12 mouse cellular contexts compared by ENCODE assay signal in genomic region chr9:21000811-21001210, GRCm38 (mm10). TPM values are rescaled to one million over a fixed set of nuclear protein-coding genes. Genes with fewer than 3 reads are reported as not detected.
DNase-seq lines count a peak whose midpoint lies in the region; ATAC-seq and TF ChIP-seq lines count a peak whose summit lies in the region.
"Had no signal": no experiment of that assay in that cellular context is flagged by ENCODE, and none has a peak within 500 bp of the region (broad histone marks: within the 10 kb centered on the region; RNA-seq: fewer than 3 reads in every experiment).

No protein-coding gene starts in this region.

- no peak overlapping the region for H3K4me3 ChIP-seq in layer of hippocampus, adult 2 months
- H3K4me3 ChIP-seq in lung, postnatal 0 days (ENCODE audit: low read depth, low read length): no peak overlapping the region
- H3K4me3 ChIP-seq: hindbrain, embryonic 15.5 days; liver, embryonic 13.5 days had no signal

- no peak overlapping the region for H3K4me2 ChIP-seq in lung, postnatal 0 days (replicated peaks; ENCODE audit: low read depth, low read length)
- H3K4me2 ChIP-seq: hindbrain, embryonic 15.5 days; liver, embryonic 13.5 days had no signal

- no peak for ATAC-seq in lung, postnatal 0 days
- no peak; the same call in 1 of the 2 replicates for ATAC-seq in megakaryocyte progenitor cell, adult 5-6 weeks (replicated peaks; ENCODE audit: poor library complexity)
- no peak for ATAC-seq in frontal cortex, adult (ENCODE audit: low TSS enrichment)

- TF ChIP-seq EP300 in lung, postnatal 0 days (IDR thresholded peaks at IDR 0.05): no peak

- H3K27me3 ChIP-seq in lung, postnatal 0 days (replicated peaks; ENCODE audit: insufficient read depth, low read length): no peaks in the 10 kb centered on the region
- H3K27me3 ChIP-seq: hindbrain, embryonic 15.5 days; liver, embryonic 13.5 days had no signal

- DNase-seq in cerebellum, adult 9-10 months: peak; percentile 30
- DNase-seq in cerebellum, postnatal 36 days: no peak
- DNase-seq in layer of hippocampus, adult 2 months (ENCODE audit: low spot score in 2 of 2): no peak
- no peak for DNase-seq in layer of hippocampus, postnatal 36 days
- peak; percentile 33 for DNase-seq in brain, adult 2 months (ENCODE audit: low read depth, low spot score)
- DNase-seq in lung, postnatal 0 days (ENCODE audit: low spot score): peak; percentile 57
- DNase-seq: cerebellum, adult 18-20 months; liver, embryonic 13.5 days had no signal

- no peaks in the 10 kb centered on the region for H3K4me1 ChIP-seq in lung, postnatal 0 days (ENCODE audit: insufficient read depth, low read depth, low read length)

- H3K9me3 ChIP-seq in lung, postnatal 0 days (ENCODE audit: low read length): no peaks in the 10 kb centered on the region
- H3K9me3 ChIP-seq: hindbrain, embryonic 15.5 days; liver, embryonic 13.5 days had no signal

- no peak overlapping the region for H3K9ac ChIP-seq in lung, postnatal 0 days (replicated peaks; ENCODE audit: low read depth)
- H3K9ac ChIP-seq: hindbrain, embryonic 15.5 days; liver, embryonic 13.5 days had no signal

- peak; percentile 59 for TF ChIP-seq CTCF in layer of hippocampus, adult 2 months (conservative IDR thresholded peaks at IDR 0.05)
- TF ChIP-seq CTCF in lung, postnatal 0 days (IDR thresholded peaks at IDR 0.05): peak; percentile 69

- H3K27ac ChIP-seq in layer of hippocampus, adult 2 months: no peak overlapping the region
- H3K27ac ChIP-seq in lung, postnatal 0 days (ENCODE audit: low read length): no peak overlapping the region
- H3K27ac ChIP-seq: hindbrain, embryonic 15.5 days had no signal

- 0 out of 2 replicates have a peak, but pooled peaks cover under 1% of the 10 kb centered on the region for H3K36me3 ChIP-seq in lung, postnatal 0 days (ENCODE audit: insufficient read depth, low read length)

RNA-seq across cellular contexts. Expression of gene Mrpl4, which starts 1.7 kb away (rescaled TPM):
- total RNA-seq in layer of hippocampus, adult 2 months (2021): 10 to 100 TPM; 63.8 to 64.6 TPM
- 10 to 100 TPM; 61.1 to 65.8 TPM for total RNA-seq in layer of hippocampus, postnatal 36 days (2021)
- polyA plus RNA-seq in lung, postnatal 0 days (2015; fragmentation: Nextera tagmentation; extraction: Ambion mirVana): 112 and 125 TPM in 2 replicates
- 42.0 and 48.1 TPM in 2 replicates for total RNA-seq in megakaryocyte progenitor cell, adult 5-6 weeks (2015)
- 44.1 and 50.7 TPM in 2 replicates for total RNA-seq in megakaryocyte progenitor cell, adult 5-6 weeks (2017)

RNA-seq across cellular contexts. Expression of gene Icam1, which starts 15.0 kb away (rescaled TPM):
- total RNA-seq in layer of hippocampus, adult 2 months (2021): 1 to 10 TPM; 2.6 to 2.8 TPM
- total RNA-seq in layer of hippocampus, postnatal 36 days (2021): 1 to 10 TPM; 1.9 to 3.6 TPM
- polyA plus RNA-seq in lung, postnatal 0 days (2015; fragmentation: Nextera tagmentation; extraction: Ambion mirVana): 236 and 352 TPM in 2 replicates
- 5.3 and 6.9 TPM in 2 replicates for total RNA-seq in megakaryocyte progenitor cell, adult 5-6 weeks (2015)
- 9.2 and 9.8 TPM in 2 replicates for total RNA-seq in megakaryocyte progenitor cell, adult 5-6 weeks (2017)

RNA-seq across cellular contexts. Expression of gene S1pr2, which starts 24.2 kb away (rescaled TPM):
- 1 to 10 TPM; 1.1 to 1.6 TPM for total RNA-seq in layer of hippocampus, adult 2 months (2021)
- total RNA-seq in layer of hippocampus, postnatal 36 days (2021): 1 to 10 TPM; 1.2 to 2.8 TPM
- polyA plus RNA-seq in lung, postnatal 0 days (2015; fragmentation: Nextera tagmentation; extraction: Ambion mirVana): 60.8 and 62.3 TPM in 2 replicates
- 4.7 and 5.2 TPM in 2 replicates for total RNA-seq in megakaryocyte progenitor cell, adult 5-6 weeks (2015)
- total RNA-seq in megakaryocyte progenitor cell, adult 5-6 weeks (2017): 1.8 and 2.5 TPM in 2 replicates

RNA-seq across cellular contexts. Expression of gene Icam4, which starts 28.4 kb away (rescaled TPM):
- total RNA-seq in layer of hippocampus, adult 2 months (2021): under 1 TPM; 0.83 to 0.84 TPM
- total RNA-seq in layer of hippocampus, postnatal 36 days (2021): 1 to 10 TPM in 1 of 2 experiments, under 1 TPM in 1; 0.63 to 1.2 TPM
- polyA plus RNA-seq in lung, postnatal 0 days (2015; fragmentation: Nextera tagmentation; extraction: Ambion mirVana): 3.3 and 3.8 TPM in 2 replicates
- total RNA-seq in megakaryocyte progenitor cell, adult 5-6 weeks (2015): 4.5 and 7.8 TPM in 2 replicates
- 3.7 and 4.0 TPM in 2 replicates for total RNA-seq in megakaryocyte progenitor cell, adult 5-6 weeks (2017)
- polyA plus RNA-seq: hindbrain, embryonic 15.5 days had no signal

RNA-seq across cellular contexts. Expression of gene Icam5, which starts 31.1 kb away (rescaled TPM):
- 100 to 1,000 TPM; 363 to 382 TPM for total RNA-seq in layer of hippocampus, adult 2 months (2021)
- 100 to 1,000 TPM; 360 to 373 TPM for total RNA-seq in layer of hippocampus, postnatal 36 days (2021)
- polyA plus RNA-seq in lung, postnatal 0 days (2015; fragmentation: Nextera tagmentation; extraction: Ambion mirVana): 0.18 and 0.27 TPM in 2 replicates
- total RNA-seq in megakaryocyte progenitor cell, adult 5-6 weeks (2015): not detected in 2 replicates
- total RNA-seq in megakaryocyte progenitor cell, adult 5-6 weeks (2017): 0.21 and 0.24 TPM in 2 replicates
- polyA plus RNA-seq: forebrain, embryonic 11.5 days had no signal

Comparison
In these comparisons a context has a peak if more than half of its experiments do, and no peak if none do; other contexts are left out.
1. DNase-seq: peak in cerebellum, adult 9-10 months (single experiment), brain, adult 2 months (single experiment) and lung, postnatal 0 days (single experiment); none in cerebellum, postnatal 36 days (0 of 2), layer of hippocampus, adult 2 months (0 of 2) and layer of hippocampus, postnatal 36 days (0 of 2).